Mouse (Mus musculus) testis, adult 2 months (tissue): ENCODE results near the gene Numbl.

Experiments used
- CTCF ChIP-seq: fragments of 200-500 bp; IDR thresholded peaks from 2 replicates; pipeline ENCODE4 v1.5.1; 2012; ENCODE audit warnings: low read depth, mild to moderate bottlenecking, inconsistent platforms, low read length, moderate library complexity; ENCODE audit not compliant: control insufficient read depth, insufficient read depth, insufficient replicate concordance
- POLR2A ChIP-seq: fragments of 200-500 bp; IDR thresholded peaks from 2 replicates; pipeline ENCODE4 v1.6.1; 2012; ENCODE audit warnings: low read depth, mild to moderate bottlenecking, inconsistent platforms, low read length, moderate library complexity; ENCODE audit not compliant: control insufficient read depth

GRCm38 (mm10) chr7:27329981-27330380 lies 71.7 kb downstream of the Numbl start:
- TF ChIP-seq CTCF (no peak), POLR2A (no peak)
